Comparison of ENCODE assay signal across 1 mouse cellular context in the genomic region with DNA sequence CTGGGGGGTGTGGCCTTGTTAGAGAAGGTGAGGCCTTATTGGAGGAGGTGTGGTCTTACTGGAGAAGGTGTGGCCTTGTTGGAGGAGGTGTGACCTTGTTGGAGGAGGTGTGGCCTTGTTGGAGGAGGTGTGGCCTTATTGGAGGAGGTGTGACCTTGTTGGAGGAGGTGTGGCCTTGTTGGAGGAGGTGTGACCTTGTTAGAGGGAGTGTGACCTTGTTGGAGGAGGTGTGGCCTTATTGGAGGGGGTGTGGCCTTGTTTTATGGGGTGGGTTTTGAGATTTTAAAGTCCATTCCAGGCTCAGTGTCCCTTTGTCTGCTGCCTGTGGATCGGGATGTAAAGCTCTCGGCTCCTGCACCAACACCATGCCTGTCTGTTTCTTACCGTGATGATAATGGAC.
TF ChIP-seq lines count a peak whose summit lies in the region.

No protein-coding gene starts in this region.

TF ChIP-seq in MEL, 35 proteins besides CTCF, POLR2A, EP300 and RAD21 (continued from another document):
- TF ChIP-seq TAL1 (IDR thresholded peaks at IDR 0.05; ENCODE audit: low read length) (no peak), USF1 (IDR thresholded peaks at IDR 0.05; ENCODE audit: low read depth, low read length) (no peak), MYC (IDR thresholded peaks at IDR 0.05; ENCODE audit: low read depth, low read length) (no peak), POLR2AphosphoS5 (IDR thresholded peaks at IDR 0.05; ENCODE audit: borderline replicate concordance, low read depth, low read length) (no peak), TCF12 (IDR thresholded peaks at IDR 0.05; ENCODE audit: low read depth, low read length) (no peak), ELF1 (IDR thresholded peaks at IDR 0.05; ENCODE audit: low read depth, low read length) (no peak), SIN3A (IDR thresholded peaks at IDR 0.05; ENCODE audit: low read length) (no peak), HCFC1 (IDR thresholded peaks at IDR 0.05; ENCODE audit: low read depth, low read length) (no peak), USF2 (IDR thresholded peaks at IDR 0.05; ENCODE audit: borderline replicate concordance in 1 of 2, insufficient read depth in 1 of 2, low read depth in 1 of 2, low read length in 2 of 2) (no peak), ETS1 (IDR thresholded peaks at IDR 0.05; ENCODE audit: low read depth, low read length) (no peak), ZNF384 (IDR thresholded peaks at IDR 0.05; ENCODE audit: low read depth, low read length) (no peak), CHD1 (IDR thresholded peaks at IDR 0.05; ENCODE audit: low read depth, low read length) (no peak)
